Mouse (Mus musculus): Measurements from ENCODE around the gene Xrcc1.

The Xrcc1 gene

GRCm38 (mm10) chr7:24528861-24529260, 17.2 kb upstream of the Xrcc1 start:
- no peak for DNase-seq (ENCODE audit: low spot score)

- no peak for DNase-seq (ENCODE audit: low spot score)
Observed at GRCm38 (mm10) chr7:24529580-24529979, 16.5 kb upstream of the Xrcc1 start.

- DNase-seq (ENCODE audit: low spot score) = peak; percentile 90
Observed at GRCm38 (mm10) chr7:24530062-24530931, 15.8 kb upstream of the Xrcc1 start, which contains the start of gene Irgq. TSS of gene Irgq (plus strand) at chr7:24530689.

GRCm38 (mm10) chr7:24531211-24531971, 14.7 kb upstream of the Xrcc1 start:
- peak; percentile 40 for DNase-seq (ENCODE audit: low spot score)

- no peak for DNase-seq (ENCODE audit: low spot score)
Observed at GRCm38 (mm10) chr7:24533031-24533571, 13.0 kb upstream of the Xrcc1 start.

GRCm38 (mm10) chr7:24533806-24534205, 12.3 kb upstream of the Xrcc1 start:
- DNase-seq (ENCODE audit: low spot score) = no peak

GRCm38 (mm10) chr7:24534301-24534700, 11.8 kb upstream of the Xrcc1 start:
- no peak for DNase-seq (ENCODE audit: low spot score)

GRCm38 (mm10) chr7:24537081-24537480, 9.0 kb upstream of the Xrcc1 start:
- DNase-seq (ENCODE audit: low spot score) = no peak

GRCm38 (mm10) chr7:24537591-24537990, 8.5 kb upstream of the Xrcc1 start:
- DNase-seq (ENCODE audit: low spot score) = no peak

- DNase-seq (ENCODE audit: low spot score) = no peak
Observed at GRCm38 (mm10) chr7:24538154-24538553, 7.9 kb upstream of the Xrcc1 start.

GRCm38 (mm10) chr7:24538701-24539100, 7.4 kb upstream of the Xrcc1 start:
- DNase-seq (ENCODE audit: low spot score) = no peak

- DNase-seq (ENCODE audit: low spot score) = no peak
Observed at GRCm38 (mm10) chr7:24539686-24540085, 6.4 kb upstream of the Xrcc1 start.

GRCm38 (mm10) chr7:24544506-24544905, 1.6 kb upstream of the Xrcc1 start:
- DNase-seq (ENCODE audit: low spot score) = no peak

- peak; percentile 97 for DNase-seq (ENCODE audit: low spot score)
Observed at GRCm38 (mm10) chr7:24546634-24547389, 723 bp downstream of the Xrcc1 start.

GRCm38 (mm10) chr7:24547534-24548036, 1.5 kb downstream of the Xrcc1 start:
- no peak for DNase-seq (ENCODE audit: low spot score)

- DNase-seq (ENCODE audit: low spot score) = no peak
Observed at GRCm38 (mm10) chr7:24551985-24552759, 6.1 kb downstream of the Xrcc1 start.

- no peak for DNase-seq (ENCODE audit: low spot score)
Observed at GRCm38 (mm10) chr7:24555786-24556185, 9.7 kb downstream of the Xrcc1 start.

- no peak for DNase-seq (ENCODE audit: low spot score)
Observed at GRCm38 (mm10) chr7:24561450-24561849, 15.4 kb downstream of the Xrcc1 start.

GRCm38 (mm10) chr7:24563191-24563836, 17.2 kb downstream of the Xrcc1 start:
- no peak for DNase-seq (ENCODE audit: low spot score)

- no peak for DNase-seq (ENCODE audit: low spot score)
Observed at GRCm38 (mm10) chr7:24563837-24564206, 17.7 kb downstream of the Xrcc1 start.
